Mouse (Mus musculus) layer of hippocampus, adult 9-11 months (tissue): ENCODE data around the gene Gm1527.
"Not testable (repeated sequence)": the region's sequence is repeated elsewhere in the genome, so short reads cannot be mapped to it uniquely, and the experiment has no call there.

ENCODE experiments used
- DNase-seq: peaks from one replicate; pipeline ENCODE4 v3.0.0; 2022

The Gm1527 gene

DNA sequence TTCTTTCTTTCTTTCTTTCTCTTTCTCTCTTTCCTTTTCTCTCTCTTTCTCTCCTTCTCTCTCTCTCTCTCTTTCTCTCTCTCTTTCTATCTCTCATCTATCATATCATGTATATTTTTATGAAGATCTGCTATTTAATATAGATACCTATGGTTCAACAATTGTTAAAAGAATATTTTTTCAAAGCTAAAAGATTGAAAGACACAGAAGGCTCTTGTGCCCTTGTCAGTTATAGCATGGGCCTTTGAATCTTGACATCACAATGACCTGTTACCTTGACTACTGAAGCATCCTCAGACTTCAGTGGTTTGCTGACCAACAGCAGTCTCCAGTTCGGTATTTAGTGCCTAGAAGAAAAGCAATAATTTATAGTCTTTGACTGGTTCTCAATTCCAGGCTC lies at the start of gene Gm1527:
TSS of gene Gm1527 (plus strand) at position 301 of the 400 bp plus-strand sequence.
- no peak for DNase-seq

DNA sequence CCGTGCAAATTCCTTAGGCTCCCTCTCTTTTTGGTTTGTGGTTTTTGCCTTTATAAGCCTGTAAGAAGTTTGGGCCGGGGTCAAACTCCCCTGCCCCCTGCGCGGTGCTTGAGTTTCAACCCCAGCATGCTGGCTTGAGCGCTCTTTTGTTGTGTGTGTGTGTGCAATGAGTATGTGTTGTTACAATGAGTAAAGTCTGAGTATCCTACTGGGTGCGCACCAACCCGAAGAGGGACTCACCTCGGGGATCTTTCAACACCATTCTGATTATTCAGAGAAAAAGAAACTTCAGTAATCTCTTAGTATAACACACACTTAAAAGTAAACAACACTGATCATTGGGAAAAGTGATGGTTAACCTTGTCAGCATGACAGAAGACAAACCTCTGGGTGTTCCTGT lies 49.2 kb upstream of the Gm1527 start:
- no peak for DNase-seq

DNA sequence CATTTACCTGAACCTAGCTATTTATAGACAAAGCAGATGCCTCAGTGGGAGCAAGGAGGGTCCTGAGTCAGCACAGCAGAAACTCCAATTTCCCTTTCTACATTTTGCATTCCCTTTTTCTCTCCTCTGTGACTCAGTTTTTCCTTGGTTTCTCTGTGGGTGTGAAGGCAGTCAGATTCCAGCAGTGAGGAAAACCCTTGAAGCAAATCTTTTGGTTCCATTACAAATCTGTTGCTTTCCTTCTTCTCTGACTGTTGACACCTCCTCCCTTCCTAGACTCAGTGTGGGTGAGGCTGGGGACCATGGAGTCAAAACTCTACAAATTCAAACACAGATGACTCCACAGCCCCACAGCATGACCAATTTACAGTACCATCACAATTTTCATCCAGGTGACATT lies 45.3 kb upstream of the Gm1527 start:
- no peak for DNase-seq

DNA sequence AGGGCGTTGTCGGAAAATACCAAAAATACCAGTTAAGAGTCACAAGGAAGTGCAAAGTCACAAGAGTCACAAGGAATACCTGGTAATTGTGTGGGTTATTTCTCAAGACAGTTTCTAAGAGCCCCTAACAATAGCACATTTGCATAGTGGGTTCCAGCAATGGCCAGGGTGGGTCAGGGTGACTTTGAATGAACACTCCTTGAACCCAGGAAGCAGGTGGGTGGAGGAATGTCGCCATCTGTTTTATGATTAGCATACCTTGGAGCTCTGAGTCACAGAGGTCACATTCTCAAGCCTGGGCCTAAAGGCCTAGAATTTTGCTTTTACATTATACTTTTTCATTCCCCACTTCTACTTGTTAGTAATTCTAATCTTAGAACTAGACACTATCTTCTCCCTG lies 40.2 kb upstream of the Gm1527 start:
- DNase-seq = not testable (repeated sequence)

DNA sequence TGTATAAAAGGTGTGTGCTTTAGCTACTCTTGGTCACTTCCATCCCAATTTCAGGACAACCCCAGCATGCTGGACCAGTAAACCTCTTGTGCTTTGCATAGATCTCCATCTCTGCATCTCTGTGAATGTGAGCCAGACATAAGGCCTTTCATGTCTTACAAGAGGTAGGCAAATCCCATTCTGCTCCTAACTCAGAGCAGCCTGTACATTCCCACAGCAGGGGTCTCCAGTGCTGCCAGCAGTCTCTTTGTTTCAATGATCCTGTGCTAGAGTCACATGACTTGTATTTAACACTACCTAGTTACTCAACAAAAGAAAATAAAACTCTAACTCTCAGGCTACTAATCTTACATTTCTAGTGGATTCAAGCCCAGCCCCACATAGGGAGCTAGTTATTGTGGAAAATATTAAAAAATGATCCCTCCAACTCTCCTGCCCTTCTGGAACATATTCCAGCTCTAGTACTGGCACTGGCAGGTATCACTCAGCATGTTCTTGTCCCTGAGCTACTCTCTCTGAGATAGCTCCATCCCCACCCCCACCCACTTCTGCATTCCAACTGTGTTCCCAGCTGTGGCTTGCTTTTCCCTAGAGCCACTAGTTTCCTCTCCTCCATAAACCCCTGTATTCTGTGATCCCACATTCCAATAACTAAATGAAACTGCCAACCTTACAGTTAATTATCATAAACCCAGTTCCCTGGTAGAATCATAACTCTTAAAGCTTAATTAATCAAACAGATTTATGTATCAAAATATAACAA lies 32.6 kb upstream of the Gm1527 start:
- DNase-seq = not testable (repeated sequence)

DNA sequence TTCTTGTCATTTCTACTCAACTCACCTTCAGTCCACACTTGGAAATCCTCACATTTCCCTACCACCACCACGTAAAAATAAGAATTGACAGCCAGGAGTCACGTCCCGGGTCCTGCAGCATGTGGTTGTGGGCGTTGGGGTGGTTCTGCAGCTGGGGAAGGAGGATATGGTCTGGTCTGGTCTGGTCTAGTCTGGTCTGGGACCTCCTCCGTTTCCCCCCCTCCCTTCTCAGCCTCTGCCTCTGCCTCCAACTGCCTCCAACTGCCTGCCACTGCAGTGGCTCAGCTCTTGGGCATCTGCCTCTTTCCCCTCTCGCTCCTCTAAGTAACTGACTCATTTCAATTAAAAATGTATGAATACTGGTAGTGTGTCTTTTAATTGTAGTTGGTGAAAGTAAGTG lies 4.5 kb downstream of the Gm1527 start:
- DNase-seq = not testable (repeated sequence)

DNA sequence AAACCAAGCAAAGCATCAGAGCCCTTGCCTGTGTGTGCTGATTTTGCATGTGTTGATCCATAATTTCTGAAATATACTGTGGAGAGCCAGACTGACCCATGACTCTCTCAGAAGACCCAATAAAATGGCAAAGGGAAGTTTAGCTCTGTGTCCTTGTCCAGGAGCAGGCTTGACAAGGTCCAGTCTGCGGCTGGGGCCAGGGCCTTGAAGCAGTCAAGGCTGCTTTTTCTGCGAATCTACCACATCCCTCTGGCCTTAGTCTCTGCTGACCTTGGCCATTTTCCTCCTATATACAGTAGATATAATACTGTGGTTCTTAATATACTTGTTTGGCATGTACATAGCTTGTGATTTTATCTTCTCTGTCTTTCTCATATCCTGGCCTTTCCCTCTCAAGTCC lies 73.5 kb downstream of the Gm1527 start:
- no peak for DNase-seq

DNA sequence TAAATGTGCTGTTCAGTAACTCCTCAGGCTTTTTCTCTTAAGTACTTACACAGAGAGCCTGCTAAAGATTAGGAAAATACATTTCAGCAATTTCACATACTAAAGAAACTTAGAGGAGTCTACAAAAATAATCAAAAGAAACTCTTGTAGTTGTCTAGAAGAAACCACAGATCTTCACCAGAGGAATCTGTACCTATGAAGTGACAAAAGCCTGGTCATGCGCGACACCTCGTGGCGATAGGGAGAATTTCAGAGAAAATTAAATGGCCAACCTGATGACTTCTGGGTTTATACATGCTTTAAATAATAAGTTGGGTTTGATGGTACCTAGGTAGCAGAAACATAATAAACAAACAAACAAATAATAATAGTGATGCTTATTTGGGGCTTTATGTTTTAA lies 76.4 kb downstream of the Gm1527 start:
- peak; percentile 22 for DNase-seq
